Mouse (Mus musculus) forebrain, embryonic 13.5 days (tissue): ENCODE data around the gene Gm20388. TPM values are rescaled to one million over a fixed set of nuclear protein-coding genes. Genes with fewer than 3 reads are reported as not detected.

Source experiments
- ATAC-seq: fragments of 200-750 bp; cut with Nextera tagmentation; 2 replicates; pipeline ENCODE4 v1.8.0; 2017
- H3K27ac ChIP-seq: fragments of 300-500 bp; sonication (generic); 2 replicates; pipeline ENCODE4 v1.5.1; 2015; ENCODE audit warnings: inconsistent platforms, mild to moderate bottlenecking, moderate library complexity
- H3K27me3 ChIP-seq: fragments of 300-500 bp; sonication (generic); 2 replicates; pipeline ENCODE4 v1.6.1; 2015; ENCODE audit warnings: mild to moderate bottlenecking, inconsistent platforms
- H3K36me3 ChIP-seq: fragments of 300-500 bp; sonication (generic); 2 replicates; pipeline ENCODE4 v1.6.1; 2015; ENCODE audit warnings: mild to moderate bottlenecking, inconsistent platforms; ENCODE audit not compliant: poor library complexity, severe bottlenecking
- H3K4me1 ChIP-seq: fragments of 300-500 bp; sonication (generic); 2 replicates; pipeline ENCODE4 v1.6.1; 2015; ENCODE audit warnings: inconsistent platforms
- H3K4me2 ChIP-seq: fragments of 300-500 bp; sonication (generic); 2 replicates; pipeline ENCODE4 v1.6.1; 2015; ENCODE audit warnings: inconsistent platforms, mild to moderate bottlenecking, moderate library complexity
- H3K4me3 ChIP-seq: fragments of 300-500 bp; sonication (generic); 2 replicates; pipeline ENCODE4 v1.5.1; 2015; ENCODE audit warnings: mild to moderate bottlenecking, inconsistent platforms
- H3K9ac ChIP-seq: fragments of 300-500 bp; sonication (generic); 2 replicates; pipeline ENCODE4 v1.6.1; 2015; ENCODE audit warnings: mild to moderate bottlenecking, inconsistent platforms
- H3K9me3 ChIP-seq: fragments of 300-500 bp; sonication (generic); replicated peaks from 2 replicates; pipeline ENCODE4 v1.6.1; 2016; ENCODE audit warnings: inconsistent platforms
- WGBS: fragments of 180-500 bp; shearing (Covaris S2); methylation state at CpG from one replicate; pipeline ENCODE4 v1.1.7; 2015; 5-methylcytosine and 5-hydroxymethylcytosine counted together
- polyA plus RNA-seq: library from polyadenylated mRNA; unstranded; fragments of >200 nt; fragmentation: Nextera tagmentation; extraction: Ambion mirVana; gene quantifications from 2 replicates; pipeline ENCODE4 v1.2.1, GENCODE M21; 2015

Gene Gm20388
- polyA plus RNA-seq, 1 experiment from 2014 or later = 5.6 TPM

DNA sequence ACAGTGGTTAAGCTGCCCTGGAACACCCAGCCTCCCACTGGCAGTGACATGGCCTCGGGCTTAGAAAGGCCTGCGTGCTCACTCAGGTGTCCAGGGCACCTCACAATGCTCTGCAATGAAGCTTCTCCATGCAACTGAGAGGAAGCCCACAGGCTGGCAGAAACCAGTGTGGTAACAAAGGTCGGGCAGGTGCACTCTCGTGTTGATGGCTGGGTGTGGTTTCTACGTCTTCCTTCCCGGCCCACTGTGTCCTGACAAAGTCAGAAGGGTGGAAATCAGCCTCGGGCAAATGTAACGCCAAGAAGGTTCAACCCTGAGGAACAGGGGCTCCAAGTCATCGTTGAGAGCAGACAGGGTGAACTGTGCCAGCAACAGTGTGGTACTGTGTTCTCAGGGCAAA, 1084.8 kb downstream of the Gm20388 start:
- no peaks in the 10 kb centered on the region for H3K36me3 ChIP-seq
- no peaks in the 10 kb centered on the region for H3K4me1 ChIP-seq
- no peaks in the 10 kb centered on the region for H3K27me3 ChIP-seq
- H3K27ac ChIP-seq = no peak overlapping the region
- no peak for ATAC-seq
- no peak overlapping the region for H3K4me2 ChIP-seq
- H3K4me3 ChIP-seq = no peak overlapping the region
- no peaks in the 10 kb centered on the region for H3K9me3 ChIP-seq
- no peak overlapping the region for H3K9ac ChIP-seq
- WGBS = 83% methylated on average over 9 of the region's 9 CpGs

DNA sequence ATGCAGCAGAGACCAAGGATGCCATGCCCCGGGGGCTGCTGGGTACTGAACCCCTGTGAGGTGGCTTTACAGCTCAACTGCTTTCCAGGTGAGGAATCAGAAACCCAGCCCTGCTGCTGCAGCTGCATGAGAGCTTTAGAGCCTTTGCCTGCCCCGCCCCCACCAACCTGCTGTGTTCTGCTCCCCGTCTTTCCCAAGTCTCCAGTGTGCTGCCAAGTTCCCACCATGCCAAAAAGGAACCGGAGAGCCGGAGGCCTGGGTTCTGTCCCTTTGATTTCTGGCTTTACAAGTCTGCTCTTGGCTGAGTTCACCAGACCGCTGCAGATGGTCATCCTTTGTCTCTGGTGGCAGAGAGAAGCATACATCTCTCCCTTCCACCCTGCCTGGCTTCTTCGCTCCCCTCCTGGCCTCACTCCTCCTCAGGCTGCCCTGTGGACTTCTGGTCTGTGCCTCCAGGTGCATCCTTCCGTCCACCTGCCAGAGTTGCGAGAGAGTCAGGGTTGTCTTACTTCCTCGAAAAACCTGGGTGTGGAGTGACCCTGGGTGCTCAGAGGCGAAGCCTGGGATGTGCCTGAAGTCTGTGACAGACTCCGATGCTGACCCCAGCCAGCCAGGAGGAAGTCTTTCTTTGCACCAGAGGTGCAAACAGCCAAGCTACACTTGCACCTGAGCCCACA, 1086.4 kb downstream of the Gm20388 start:
- no peak for ATAC-seq

DNA sequence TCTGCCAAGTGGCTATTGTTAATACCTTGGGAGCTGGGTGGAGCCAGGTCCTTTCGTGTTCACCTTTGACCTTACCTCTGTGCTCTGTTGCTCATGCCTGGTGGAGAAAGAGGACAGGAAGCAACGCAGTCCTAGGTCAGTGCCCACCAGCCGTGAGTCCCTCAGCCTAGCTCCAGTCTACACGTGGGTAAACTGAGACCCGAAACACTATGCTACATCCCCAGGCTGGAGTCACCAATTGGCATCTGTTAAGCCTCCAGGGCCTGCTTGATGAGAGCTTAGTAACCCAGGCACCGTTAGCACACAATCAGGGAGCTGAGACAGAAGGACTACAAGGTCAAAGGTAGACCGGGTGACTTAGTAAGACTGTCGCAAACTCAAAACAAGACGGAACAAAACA, 1087.3 kb downstream of the Gm20388 start:
- Histone ChIP-seq H3K36me3 (no peaks in the 10 kb centered on the region), H3K9me3 (no peaks in the 10 kb centered on the region), H3K4me2 (no peak overlapping the region), H3K4me3 (no peak overlapping the region), H3K27me3 (no peaks in the 10 kb centered on the region), H3K9ac (no peak overlapping the region), H3K4me1 (peaks cover 4% of the 10 kb centered on the region; the same call in 1 of the 2 replicates), H3K27ac (no peak overlapping the region)
- ATAC-seq = no peak
- 78% methylated on average over 9 of the region's 9 CpGs for WGBS

More for the DNA sequence above, 1086.4 kb downstream of the Gm20388 start:
- 70% methylated on average over 12 of the region's 12 CpGs for WGBS
- no peaks in the 10 kb centered on the region for H3K4me1 ChIP-seq
- H3K27me3 ChIP-seq = no peaks in the 10 kb centered on the region
- H3K9me3 ChIP-seq = no peaks in the 10 kb centered on the region
- no peak overlapping the region for H3K4me2 ChIP-seq
- no peaks in the 10 kb centered on the region for H3K36me3 ChIP-seq
- no peak overlapping the region for H3K9ac ChIP-seq
- no peak overlapping the region for H3K4me3 ChIP-seq
- no peak overlapping the region for H3K27ac ChIP-seq

DNA sequence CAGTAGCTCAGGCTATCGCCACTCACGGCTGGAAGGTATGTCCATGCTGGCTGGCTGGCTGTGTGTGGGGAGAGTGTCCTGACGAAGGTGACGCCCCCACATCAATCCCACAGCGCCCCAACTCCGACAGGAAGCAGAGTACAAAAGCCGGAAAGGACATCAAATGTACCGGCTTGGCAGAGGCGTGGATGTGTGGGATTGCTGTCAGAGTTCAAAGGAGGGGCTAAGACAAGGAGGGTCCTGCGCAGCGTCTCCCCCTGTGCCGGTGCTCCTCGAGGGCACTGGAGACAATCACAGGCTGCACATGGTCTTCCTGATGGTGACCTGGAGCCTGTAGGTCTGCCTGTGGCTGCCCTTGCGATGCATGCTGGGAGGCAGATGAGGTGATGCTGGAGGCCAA, 1088.3 kb downstream of the Gm20388 start:
- no peaks in the 10 kb centered on the region for H3K9me3 ChIP-seq
- no peak overlapping the region for H3K27ac ChIP-seq
- no peak for ATAC-seq
- H3K9ac ChIP-seq = no peak overlapping the region
- H3K4me2 ChIP-seq = no peak overlapping the region
- H3K4me1 ChIP-seq = peaks cover 6% of the 10 kb centered on the region; the same call in 1 of the 2 replicates
- WGBS = 81% methylated on average over 14 of the region's 14 CpGs
- no peaks in the 10 kb centered on the region for H3K27me3 ChIP-seq
- no peak overlapping the region for H3K4me3 ChIP-seq
- H3K36me3 ChIP-seq = no peaks in the 10 kb centered on the region

DNA sequence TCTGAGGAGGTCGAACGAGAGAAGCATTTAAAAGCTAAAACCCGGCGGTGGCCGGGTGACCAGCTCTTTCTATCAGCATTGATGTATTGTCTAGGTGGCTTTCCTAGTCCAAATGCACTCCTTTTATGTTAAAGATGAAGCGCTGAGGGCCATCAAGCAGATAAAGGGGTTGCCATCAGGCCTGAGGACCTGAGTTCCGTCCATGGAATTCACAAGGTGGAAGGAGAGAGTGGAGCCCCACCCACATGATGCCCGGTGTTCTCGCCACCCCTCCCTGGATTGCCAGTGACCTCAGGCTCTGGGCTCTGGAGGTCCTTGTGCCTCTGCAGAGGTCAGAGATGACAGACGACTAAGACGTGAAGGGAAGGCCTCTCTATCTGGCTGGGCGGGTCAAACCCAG, 1091.3 kb downstream of the Gm20388 start:
- Histone ChIP-seq H3K27me3 (0 out of 2 replicates have a peak, but pooled peaks cover 3% of the 10 kb centered on the region), H3K36me3 (no peaks in the 10 kb centered on the region), H3K9me3 (peaks cover 5% of the 10 kb centered on the region; the same call in 1 of the 2 replicates), H3K4me2 (no peak overlapping the region), H3K4me1 (peaks cover 6% of the 10 kb centered on the region; the same call in 1 of the 2 replicates), H3K9ac (no peak overlapping the region), H3K4me3 (no peak overlapping the region), H3K27ac (no peak overlapping the region)
- ATAC-seq = no peak
- 76% methylated on average over 12 of the region's 12 CpGs for WGBS

DNA sequence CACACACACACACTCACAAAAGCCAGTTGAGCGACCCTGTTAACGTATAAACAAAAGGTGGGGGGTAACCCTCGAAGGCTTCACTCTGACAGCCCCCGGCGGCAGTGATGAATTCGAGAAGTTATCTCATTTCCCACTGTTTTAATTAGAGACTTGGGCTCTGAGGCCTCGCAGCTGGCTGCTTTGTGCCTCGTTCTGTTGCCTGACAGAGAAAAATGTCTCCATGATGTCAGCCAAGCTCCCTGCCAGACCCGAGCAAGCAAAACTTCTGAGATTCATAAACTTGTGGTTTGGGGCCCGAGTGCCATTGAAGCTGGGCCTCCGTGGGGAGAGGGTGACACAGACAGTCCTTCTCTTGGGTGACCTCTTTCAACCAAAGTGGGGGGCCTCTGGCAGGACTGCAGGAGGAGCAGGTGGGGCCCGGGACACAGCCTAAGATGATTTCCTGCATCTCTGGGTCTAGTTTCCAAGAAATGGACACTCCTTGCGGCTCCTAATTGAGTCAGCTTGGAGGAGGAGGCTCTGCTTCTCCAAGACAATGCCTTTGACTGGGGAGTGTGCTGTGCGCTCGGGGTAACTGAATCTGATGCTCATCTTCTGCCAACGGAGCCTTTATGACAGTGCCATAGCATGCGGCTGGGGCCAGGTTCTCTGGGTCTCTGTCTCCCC, 1092.4 kb downstream of the Gm20388 start:
- Histone ChIP-seq H3K9ac (no peak overlapping the region), H3K4me2 (no peak overlapping the region), H3K27me3 (0 out of 2 replicates have a peak, but pooled peaks cover 3% of the 10 kb centered on the region), H3K4me1 (peaks cover 6% of the 10 kb centered on the region; the same call in 1 of the 2 replicates), H3K4me3 (no peak overlapping the region), H3K27ac (no peak overlapping the region), H3K9me3 (peaks cover 5% of the 10 kb centered on the region; the same call in 1 of the 2 replicates), H3K36me3 (no peaks in the 10 kb centered on the region)
- WGBS = 55% methylated on average over 17 of the region's 17 CpGs
- ATAC-seq = no peak

DNA sequence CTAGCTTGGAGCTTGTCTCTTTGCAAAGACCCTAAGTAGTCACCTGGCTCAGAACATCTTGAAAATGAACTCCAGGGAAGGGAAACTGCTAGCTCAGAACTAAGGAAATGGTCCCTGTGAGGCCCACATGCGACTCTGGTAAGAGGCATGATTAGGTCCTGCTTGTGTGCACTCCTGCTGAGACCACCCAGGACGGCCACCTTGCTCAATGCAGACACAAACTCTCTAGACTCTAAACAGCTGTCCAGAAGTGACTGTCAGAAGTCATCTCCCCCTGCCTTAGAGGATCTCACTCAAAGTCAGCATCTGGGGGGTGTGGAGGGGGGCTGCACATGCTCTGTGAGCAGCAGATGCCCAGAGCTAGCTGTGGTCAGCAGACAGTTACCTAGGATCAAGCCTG, 1093.0 kb downstream of the Gm20388 start:
- no peak for ATAC-seq
- no peak overlapping the region for H3K4me3 ChIP-seq

DNA sequence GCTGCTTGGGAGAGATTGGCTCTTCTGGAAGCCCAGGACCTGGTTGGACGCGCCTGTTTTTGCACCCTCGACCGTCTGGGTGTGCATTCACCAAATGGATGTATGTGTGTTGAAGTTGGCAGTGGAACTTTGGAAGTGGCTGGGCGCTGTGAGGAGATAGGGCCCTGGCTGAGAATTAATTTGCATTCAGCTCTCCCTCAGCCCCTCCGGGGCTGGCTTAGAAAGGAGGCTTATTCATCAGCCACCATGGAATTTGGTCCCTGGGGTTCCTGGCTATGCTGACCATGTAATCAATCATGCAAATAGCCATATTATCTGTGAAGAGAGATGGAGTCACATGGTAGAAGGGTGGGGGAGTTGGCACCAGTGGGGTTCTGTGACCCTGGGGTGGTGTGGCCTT, 1102.7 kb downstream of the Gm20388 start:
- ATAC-seq = no peak
- H3K36me3 ChIP-seq = no peaks in the 10 kb centered on the region
- WGBS = 58% methylated on average over 6 of the region's 6 CpGs
- no peaks in the 10 kb centered on the region for H3K4me1 ChIP-seq
- no peaks in the 10 kb centered on the region for H3K27me3 ChIP-seq
- H3K9me3 ChIP-seq = no peaks in the 10 kb centered on the region
- H3K9ac ChIP-seq = no peak overlapping the region
- no peak overlapping the region for H3K4me3 ChIP-seq
- no peak overlapping the region for H3K27ac ChIP-seq
- no peak overlapping the region for H3K4me2 ChIP-seq

More for the DNA sequence above, 1093.0 kb downstream of the Gm20388 start:
- Histone ChIP-seq H3K36me3 (no peaks in the 10 kb centered on the region), H3K9me3 (peaks cover 5% of the 10 kb centered on the region; the same call in 1 of the 2 replicates), H3K4me2 (no peak overlapping the region), H3K27ac (no peak overlapping the region), H3K27me3 (0 out of 2 replicates have a peak, but pooled peaks cover 3% of the 10 kb centered on the region), H3K9ac (no peak overlapping the region), H3K4me1 (peaks cover 6% of the 10 kb centered on the region; the same call in 1 of the 2 replicates)
- WGBS = 53% methylated on average over 2 of the region's 2 CpGs

DNA sequence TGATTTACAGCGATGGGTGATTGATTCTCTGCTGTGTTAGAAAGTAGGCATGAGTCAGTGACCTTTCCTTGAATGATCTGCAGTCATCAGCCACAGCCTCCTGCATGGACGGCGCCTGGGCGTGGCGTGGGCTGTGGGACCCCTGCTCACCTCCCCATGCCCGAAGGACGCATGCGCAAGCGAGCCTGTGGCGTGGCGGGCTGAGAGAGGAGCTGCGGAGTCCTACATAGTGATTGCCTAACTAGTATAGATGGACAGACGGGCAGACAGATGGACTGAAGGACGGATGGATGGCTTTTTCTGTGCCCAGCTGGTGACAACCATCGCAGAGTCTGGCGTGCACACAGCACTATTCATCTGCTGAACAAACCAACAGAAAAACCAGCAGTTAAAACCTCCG, 1106.0 kb downstream of the Gm20388 start:
- no peak overlapping the region for H3K4me3 ChIP-seq
- no peaks in the 10 kb centered on the region for H3K4me1 ChIP-seq
- no peaks in the 10 kb centered on the region for H3K9me3 ChIP-seq
- no peaks in the 10 kb centered on the region for H3K27me3 ChIP-seq
- no peak overlapping the region for H3K9ac ChIP-seq
- no peaks in the 10 kb centered on the region for H3K36me3 ChIP-seq
- no peak for ATAC-seq
- H3K4me2 ChIP-seq = no peak overlapping the region
- no peak overlapping the region for H3K27ac ChIP-seq
- 88% methylated on average over 17 of the region's 17 CpGs for WGBS

DNA sequence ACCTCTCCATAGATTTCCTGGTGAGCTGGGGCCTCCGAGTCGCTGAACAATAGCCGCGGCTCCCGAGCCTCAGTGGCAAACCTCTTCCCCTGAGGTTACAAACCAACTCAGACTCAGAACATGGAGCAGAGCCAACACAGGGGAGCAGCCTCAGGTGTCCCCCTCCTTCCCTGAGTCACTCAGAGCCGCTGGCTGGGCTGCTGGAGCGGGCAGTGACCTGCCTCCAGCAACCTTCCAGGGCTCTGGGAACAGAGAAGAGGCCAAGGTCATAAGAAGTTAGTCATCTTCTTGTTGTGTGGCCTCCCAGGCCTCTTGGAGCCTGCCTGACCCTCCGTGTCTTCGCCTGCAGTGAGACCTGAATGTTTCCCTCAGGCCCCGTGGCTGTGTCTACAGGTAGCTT, 1107.6 kb downstream of the Gm20388 start:
- Histone ChIP-seq H3K4me3 (no peak overlapping the region), H3K9ac (no peak overlapping the region), H3K27ac (no peak overlapping the region), H3K36me3 (no peaks in the 10 kb centered on the region), H3K4me1 (no peaks in the 10 kb centered on the region), H3K9me3 (no peaks in the 10 kb centered on the region), H3K4me2 (no peak overlapping the region), H3K27me3 (no peaks in the 10 kb centered on the region)
- no peak for ATAC-seq
- WGBS = 77% methylated on average over 10 of the region's 10 CpGs

DNA sequence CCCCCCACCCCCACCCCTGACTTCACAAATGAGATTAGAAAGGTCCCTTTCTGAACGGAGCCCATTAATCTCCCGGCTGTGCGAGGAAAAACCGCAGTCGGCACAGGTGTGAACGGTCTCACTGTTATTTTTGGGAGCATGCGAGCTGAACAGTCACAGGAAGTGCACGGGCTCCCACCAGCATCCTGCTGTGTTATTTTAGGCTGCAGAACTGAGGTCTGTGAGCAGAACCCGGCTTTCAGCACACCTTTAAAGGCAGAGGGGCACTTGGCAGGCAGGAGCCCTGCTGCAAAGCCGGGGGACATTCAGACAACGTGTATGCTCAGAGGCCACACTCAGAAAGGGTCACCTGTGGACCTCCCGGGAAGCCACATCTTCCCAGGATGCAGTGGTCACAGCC, 1110.8 kb downstream of the Gm20388 start:
- no peak overlapping the region for H3K4me3 ChIP-seq
- 52% methylated on average over 12 of the region's 12 CpGs for WGBS
- H3K9me3 ChIP-seq = no peaks in the 10 kb centered on the region
- no peak overlapping the region for H3K9ac ChIP-seq
- no peak overlapping the region for H3K4me2 ChIP-seq
- H3K4me1 ChIP-seq = no peaks in the 10 kb centered on the region
- H3K36me3 ChIP-seq = no peaks in the 10 kb centered on the region
- no peak overlapping the region for H3K27ac ChIP-seq
- no peaks in the 10 kb centered on the region for H3K27me3 ChIP-seq
- no peak for ATAC-seq

DNA sequence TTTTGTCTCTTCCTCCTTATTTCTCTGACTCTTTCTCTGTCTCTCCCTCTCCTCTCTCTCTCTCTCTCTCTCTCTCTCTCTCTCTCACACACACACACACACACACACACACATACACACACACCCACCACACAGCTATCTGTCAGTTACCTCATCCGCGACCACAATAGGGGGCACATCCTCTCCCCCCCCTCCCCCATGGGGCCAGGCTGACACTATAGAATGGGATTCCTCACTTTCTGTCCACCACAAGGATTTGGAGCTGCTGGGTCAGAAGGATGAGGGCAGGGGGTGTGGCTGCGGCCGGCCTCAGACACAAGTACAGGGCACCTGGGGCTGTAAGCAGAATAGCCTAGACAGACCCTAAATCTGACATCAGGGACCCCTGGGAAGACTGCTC, 1112.4 kb downstream of the Gm20388 start:
- no peak overlapping the region for H3K27ac ChIP-seq
- H3K9me3 ChIP-seq = no peaks in the 10 kb centered on the region
- H3K4me2 ChIP-seq = no peak overlapping the region
- H3K4me3 ChIP-seq = no peak overlapping the region
- 88% methylated on average over 4 of the region's 4 CpGs for WGBS
- H3K9ac ChIP-seq = no peak overlapping the region
- no peaks in the 10 kb centered on the region for H3K36me3 ChIP-seq
- no peaks in the 10 kb centered on the region for H3K4me1 ChIP-seq
- no peak for ATAC-seq
- H3K27me3 ChIP-seq = no peaks in the 10 kb centered on the region
